Mouse (Mus musculus) testis, postnatal 10 days (tissue): ENCODE data around the gene Defb3.
"Not testable (repeated sequence)": the region's sequence is repeated elsewhere in the genome, so short reads cannot be mapped to it uniquely, and the experiment has no call there.

Experiments
- DNase-seq: peaks from one replicate; pipeline ENCODE4 v3.0.0; 2021; ENCODE audit warnings: low spot score

Defb3 gene

GRCm38 (mm10) chr8:19293060-19293459 lies at the start of gene Defb3:
Gene Defb3, plus strand, starts transcription at chr8:19293360.
- not testable (repeated sequence) for DNase-seq

- DNase-seq: no peak
Measured at GRCm38 (mm10) chr8:19247280-19247679, 45.9 kb upstream of the Defb3 start, which contains the start of gene Defb5. Gene Defb5, plus strand, starts transcription at chr8:19247580.

- DNase-seq: no peak
Measured at GRCm38 (mm10) chr8:19258136-19258535, 35.0 kb upstream of the Defb3 start.

- no peak for DNase-seq
Measured at GRCm38 (mm10) chr8:19259667-19260066, 33.5 kb upstream of the Defb3 start.

- DNase-seq: not testable (repeated sequence)
Measured at GRCm38 (mm10) chr8:19298361-19298760, 5.2 kb downstream of the Defb3 start.

GRCm38 (mm10) chr8:19331836-19332235 lies 38.7 kb downstream of the Defb3 start:
- DNase-seq: no peak
